Mouse (Mus musculus) CD4-positive, CD25-positive, alpha-beta regulatory T cell, adult 2 months (primary cell): ENCODE data around the gene Lsm2.
A peak's percentile ranks its signal among the peaks of the same experiment; 100 is the strongest.
"Not testable (repeated sequence)": the region's sequence is repeated elsewhere in the genome, so short reads cannot be mapped to it uniquely, and the experiment has no call there.

Source experiments
- DNase-seq: peaks from one replicate; pipeline ENCODE4 v3.0.0-alpha.2; 2012; ENCODE audit warnings: low read depth, low spot score

Gene Lsm2

GRCm38 (mm10) chr17:34956340-34956739, 25.3 kb upstream of the Lsm2 start:
- DNase-seq = peak; percentile 69

GRCm38 (mm10) chr17:34957291-34957690, 24.4 kb upstream of the Lsm2 start:
- DNase-seq = not testable (repeated sequence)

GRCm38 (mm10) chr17:34957966-34958365, 23.7 kb upstream of the Lsm2 start:
- not testable (repeated sequence) for DNase-seq

GRCm38 (mm10) chr17:34958734-34959129, 22.9 kb upstream of the Lsm2 start:
- DNase-seq = not testable (repeated sequence)

GRCm38 (mm10) chr17:34959130-34959778, 22.4 kb upstream of the Lsm2 start, which contains the start of gene Hspa1b:
Gene Hspa1b (minus strand): TSS chr17:34959238.
- DNase-seq = peak; percentile 82

- DNase-seq = peak; percentile 53
These were observed 21.7 kb upstream of the Lsm2 start for GRCm38 (mm10) chr17:34959881-34960515.

GRCm38 (mm10) chr17:34960702-34961493, 20.8 kb upstream of the Lsm2 start:
- DNase-seq = no peak

- DNase-seq = no peak
These were observed 19.5 kb upstream of the Lsm2 start for GRCm38 (mm10) chr17:34962125-34962524.

GRCm38 (mm10) chr17:34962841-34963240, 18.8 kb upstream of the Lsm2 start:
- DNase-seq = no peak

- no peak for DNase-seq
These were observed 17.0 kb upstream of the Lsm2 start for GRCm38 (mm10) chr17:34964640-34965049.

- DNase-seq = no peak
These were observed 16.0 kb upstream of the Lsm2 start for GRCm38 (mm10) chr17:34965627-34966026.

- not testable (repeated sequence) for DNase-seq
These were observed 11.8 kb upstream of the Lsm2 start, which contains the start of gene Gm20481 for GRCm38 (mm10) chr17:34969822-34970221. Gene Gm20481 (plus strand): TSS chr17:34969912.

- DNase-seq = not testable (repeated sequence)
These were observed 10.8 kb upstream of the Lsm2 start for GRCm38 (mm10) chr17:34970850-34971249.

- not testable (repeated sequence) for DNase-seq
These were observed 10.0 kb upstream of the Lsm2 start for GRCm38 (mm10) chr17:34971694-34972068.

GRCm38 (mm10) chr17:34972069-34972749, 9.5 kb upstream of the Lsm2 start, which contains the start of the genes Hspa1a and Hspa1l:
Gene Hspa1a (minus strand): TSS chr17:34972156.
Gene Hspa1l (plus strand): TSS chr17:34972703.
- peak; percentile 77 for DNase-seq

- DNase-seq = no peak
These were observed 5.8 kb upstream of the Lsm2 start for GRCm38 (mm10) chr17:34975581-34976492.

GRCm38 (mm10) chr17:34977000-34977399, 4.7 kb upstream of the Lsm2 start:
- DNase-seq = no peak

- DNase-seq = no peak
These were observed 3.4 kb upstream of the Lsm2 start for GRCm38 (mm10) chr17:34978239-34978638.

GRCm38 (mm10) chr17:34979631-34980030, 2.0 kb upstream of the Lsm2 start:
- DNase-seq = no peak

- DNase-seq = peak; percentile 79
These were observed 1.0 kb upstream of the Lsm2 start for GRCm38 (mm10) chr17:34980655-34981054.

GRCm38 (mm10) chr17:34982328-34982727, 666 bp downstream of the Lsm2 start:
- DNase-seq = no peak
